Mouse (Mus musculus) layer of hippocampus, adult 9-11 months (tissue): Measurements from ENCODE around the gene Wfdc21.
A peak's percentile ranks its signal among the peaks of the same experiment; 100 is the strongest.

ENCODE experiments used
- DNase-seq: peaks from one replicate; pipeline ENCODE4 v3.0.0; 2022

The Wfdc21 gene

GRCm38 (mm10) chr11:83746681-83747080 is at the start of gene Wfdc21:
TSS of gene Wfdc21 (plus strand) at chr11:83746940.
- DNase-seq, result no peak

- no peak for DNase-seq
These were observed 43.0 kb upstream of the Wfdc21 start, which contains the start of gene Wfdc17 for GRCm38 (mm10) chr11:83703705-83704104. TSS of gene Wfdc17 (plus strand) at chr11:83703991.

GRCm38 (mm10) chr11:83708715-83709114 is 38.0 kb upstream of the Wfdc21 start, which contains the start of gene Wfdc18:
TSS of gene Wfdc18 (plus strand) at chr11:83709015.
- DNase-seq, result no peak

GRCm38 (mm10) chr11:83709683-83710082 is 37.1 kb upstream of the Wfdc21 start:
- peak; percentile 9 for DNase-seq

- DNase-seq, result no peak
These were observed 34.1 kb upstream of the Wfdc21 start for GRCm38 (mm10) chr11:83712671-83713070.

- DNase-seq, result no peak
These were observed 32.8 kb upstream of the Wfdc21 start for GRCm38 (mm10) chr11:83713925-83714324.

- DNase-seq, result no peak
These were observed 29.6 kb upstream of the Wfdc21 start for GRCm38 (mm10) chr11:83717042-83717665.

GRCm38 (mm10) chr11:83720766-83721165 is 26.0 kb upstream of the Wfdc21 start:
- DNase-seq, result no peak

GRCm38 (mm10) chr11:83728757-83729432 is 17.8 kb upstream of the Wfdc21 start:
- no peak for DNase-seq

- DNase-seq, result no peak
These were observed 15.6 kb upstream of the Wfdc21 start for GRCm38 (mm10) chr11:83731116-83731515.

- no peak for DNase-seq
These were observed 13.6 kb upstream of the Wfdc21 start for GRCm38 (mm10) chr11:83733071-83733640.

GRCm38 (mm10) chr11:83734215-83734614 is 12.5 kb upstream of the Wfdc21 start:
- no peak for DNase-seq

GRCm38 (mm10) chr11:83735881-83736280 is 10.9 kb upstream of the Wfdc21 start:
- DNase-seq, result no peak

- peak; percentile 47 for DNase-seq
These were observed 9.6 kb upstream of the Wfdc21 start for GRCm38 (mm10) chr11:83737109-83737558.

GRCm38 (mm10) chr11:83739241-83739640 is 7.5 kb upstream of the Wfdc21 start:
- peak; percentile 63 for DNase-seq

GRCm38 (mm10) chr11:83740443-83740991 is 6.2 kb upstream of the Wfdc21 start:
- no peak for DNase-seq

- no peak for DNase-seq
These were observed 4.9 kb upstream of the Wfdc21 start for GRCm38 (mm10) chr11:83741841-83742240.

GRCm38 (mm10) chr11:83742731-83743355 is 3.9 kb upstream of the Wfdc21 start:
- DNase-seq, result no peak

- DNase-seq, result no peak
These were observed 3.2 kb upstream of the Wfdc21 start for GRCm38 (mm10) chr11:83743525-83743924.

- no peak for DNase-seq
These were observed 588 bp upstream of the Wfdc21 start for GRCm38 (mm10) chr11:83746152-83746551.

- no peak for DNase-seq
These were observed 881 bp downstream of the Wfdc21 start for GRCm38 (mm10) chr11:83747376-83748265.

GRCm38 (mm10) chr11:83753581-83754181 is 6.9 kb downstream of the Wfdc21 start, which contains the start of gene Heatr6:
TSS of gene Heatr6 (plus strand) at chr11:83753696.
- peak; percentile 94 for DNase-seq
